Mouse (Mus musculus) olfactory bulb, adult 2 months (tissue): ENCODE measurements around the gene Cacnb1. TPM values are rescaled to one million over a fixed set of nuclear protein-coding genes. Genes with fewer than 3 reads are reported as not detected.
A peak's percentile ranks its signal among the peaks of the same experiment; 100 is the strongest.

Source experiments
- H3K27ac ChIP-seq: fragments of 200-500 bp; 2 replicates; pipeline ENCODE4 v1.5.1; 2012; ENCODE audit warnings: low read depth, low read length; ENCODE audit not compliant: insufficient read depth
- H3K4me1 ChIP-seq: fragments of 200-500 bp; 2 replicates; pipeline ENCODE4 v1.6.1; 2012; ENCODE audit warnings: low read length; ENCODE audit not compliant: control insufficient read depth, insufficient read depth
- H3K4me3 ChIP-seq: fragments of 200-500 bp; 2 replicates; pipeline ENCODE4 v1.5.1; 2012; ENCODE audit warnings: mild to moderate bottlenecking, low read depth, low read length, moderate library complexity; ENCODE audit not compliant: insufficient read depth
- CTCF ChIP-seq: fragments of 200-500 bp; IDR thresholded peaks from 2 replicates; pipeline ENCODE4 v1.5.1; 2012; ENCODE audit warnings: low read depth, mild to moderate bottlenecking, low read length, moderate library complexity; ENCODE audit not compliant: insufficient read depth
- POLR2A ChIP-seq: fragments of 200-500 bp; IDR thresholded peaks from 2 replicates; pipeline ENCODE4 v1.6.1; 2012; ENCODE audit warnings: mild to moderate bottlenecking, low read depth, low read length, moderate library complexity; ENCODE audit not compliant: insufficient read depth
- WGBS: fragments of 180-500 bp; shearing (Covaris S2); methylation state at CpG from one replicate; pipeline ENCODE4 v1.1.7; 2018; 5-methylcytosine and 5-hydroxymethylcytosine counted together
- polyA plus RNA-seq: library from polyadenylated mRNA; stranded (reverse); fragments of >200 nt; gene quantifications from 2 replicates; pipeline ENCODE4 v1.2.4, GENCODE M21; 2012; ENCODE audit warnings: low replicate concordance; ENCODE audit not compliant: missing spikeins, insufficient read depth, insufficient read length

Cacnb1 gene
- polyA plus RNA-seq, 1 experiment = not detected

GRCm38 (mm10) chr11:98005686-98006085 lies 17.1 kb downstream of the Cacnb1 start:
- no peak overlapping the region for H3K27ac ChIP-seq
- peaks cover 43% of the 10 kb centered on the region for H3K4me1 ChIP-seq
- no peak for TF ChIP-seq POLR2A
- TF ChIP-seq CTCF = no peak
- WGBS = 77% methylated on average over 10 of the region's 10 CpGs
- no peak overlapping the region for H3K4me3 ChIP-seq

DNA sequence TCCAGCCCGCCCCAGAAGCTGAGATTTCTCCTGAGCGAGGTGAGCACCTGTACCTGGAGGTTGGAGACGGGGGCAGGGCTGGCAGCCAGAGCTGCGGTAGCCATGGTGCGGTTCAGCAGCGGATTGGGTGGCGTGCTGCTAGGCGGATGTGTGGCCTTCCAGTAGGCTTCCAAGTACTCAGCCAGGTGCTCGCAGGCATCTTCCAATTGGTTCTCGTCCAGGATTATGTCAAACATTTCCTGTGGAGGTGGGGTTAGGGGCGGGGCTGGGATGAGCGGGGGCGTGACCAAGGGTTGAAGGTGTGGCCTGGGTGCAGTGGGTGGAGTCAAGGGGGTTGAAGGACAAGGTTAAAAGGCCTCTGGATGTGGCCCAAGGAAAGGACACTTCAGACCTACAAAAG lies 17.8 kb downstream of the Cacnb1 start:
- Histone ChIP-seq H3K4me3 (no peak overlapping the region), H3K4me1 (peaks cover 49% of the 10 kb centered on the region), H3K27ac (no peak overlapping the region)
- TF ChIP-seq POLR2A (no peak), CTCF (no peak)
- 70% methylated on average over 13 of the region's 13 CpGs for WGBS

DNA sequence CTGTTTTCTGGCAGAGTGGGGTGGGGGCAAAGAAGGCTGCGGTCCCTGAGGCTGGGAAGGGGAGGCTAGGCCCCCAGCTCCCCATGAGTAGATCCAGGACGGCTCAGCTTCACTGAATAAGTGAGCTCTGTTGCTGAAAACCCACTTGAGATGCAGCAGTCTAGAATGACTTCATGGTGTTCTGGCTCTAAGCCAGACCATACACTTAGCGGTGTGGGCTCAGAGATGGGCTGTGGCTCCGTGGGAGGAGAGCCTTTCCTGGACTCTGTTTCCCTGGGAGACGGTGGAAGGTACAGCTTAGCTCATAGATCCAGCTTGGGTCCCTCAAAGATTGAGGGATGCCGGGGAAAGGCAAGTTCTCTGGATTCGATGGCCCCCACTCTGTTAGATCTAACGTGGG lies 18.7 kb downstream of the Cacnb1 start:
- TF ChIP-seq POLR2A = no peak
- no peak for TF ChIP-seq CTCF
- 46% methylated on average over 8 of the region's 8 CpGs for WGBS
- H3K4me3 ChIP-seq = no peak overlapping the region
- peak overlapping the region; percentile 50 for H3K27ac ChIP-seq
- peaks cover 57% of the 10 kb centered on the region for H3K4me1 ChIP-seq

- Histone ChIP-seq H3K27ac (peak overlapping the region; percentile 67), H3K4me1 (peaks cover 63% of the 10 kb centered on the region), H3K4me3 (no peak overlapping the region)
- TF ChIP-seq CTCF = no peak
- WGBS = 30% methylated on average over 17 of the region's 17 CpGs
Measured at GRCm38 (mm10) chr11:98003171-98003671, 19.6 kb downstream of the Cacnb1 start.

GRCm38 (mm10) chr11:98002627-98003026 lies 20.2 kb downstream of the Cacnb1 start:
- TF ChIP-seq CTCF (peak; percentile 88), POLR2A (no peak)
- H3K4me3 ChIP-seq = no peak overlapping the region
- peak overlapping the region; percentile 67; the same call in 1 of the 2 replicates for H3K27ac ChIP-seq
- H3K4me1 ChIP-seq = peaks cover 63% of the 10 kb centered on the region
- WGBS = 21% methylated on average over 12 of the region's 12 CpGs

GRCm38 (mm10) chr11:98001986-98002385 lies 20.8 kb downstream of the Cacnb1 start:
- 70% methylated on average over 6 of the region's 6 CpGs for WGBS

GRCm38 (mm10) chr11:98001351-98001824 lies 21.4 kb downstream of the Cacnb1 start:
- no peak for TF ChIP-seq CTCF
- no peak for TF ChIP-seq POLR2A
- WGBS = 35% methylated on average over 11 of the region's 11 CpGs
- H3K4me3 ChIP-seq = no peak overlapping the region
- no peak overlapping the region for H3K27ac ChIP-seq
- peaks cover 63% of the 10 kb centered on the region for H3K4me1 ChIP-seq

More at GRCm38 (mm10) chr11:98001986-98002385, 20.8 kb downstream of the Cacnb1 start:
- TF ChIP-seq CTCF (no peak), POLR2A (no peak)
- Histone ChIP-seq H3K4me1 (peaks cover 63% of the 10 kb centered on the region), H3K4me3 (no peak overlapping the region), H3K27ac (no peak overlapping the region)

- Histone ChIP-seq H3K4me1 (peaks cover 63% of the 10 kb centered on the region), H3K4me3 (no peak overlapping the region)
- WGBS = 34% methylated on average over 7 of the region's 7 CpGs
Measured at GRCm38 (mm10) chr11:98000378-98001140, 22.3 kb downstream of the Cacnb1 start.

DNA sequence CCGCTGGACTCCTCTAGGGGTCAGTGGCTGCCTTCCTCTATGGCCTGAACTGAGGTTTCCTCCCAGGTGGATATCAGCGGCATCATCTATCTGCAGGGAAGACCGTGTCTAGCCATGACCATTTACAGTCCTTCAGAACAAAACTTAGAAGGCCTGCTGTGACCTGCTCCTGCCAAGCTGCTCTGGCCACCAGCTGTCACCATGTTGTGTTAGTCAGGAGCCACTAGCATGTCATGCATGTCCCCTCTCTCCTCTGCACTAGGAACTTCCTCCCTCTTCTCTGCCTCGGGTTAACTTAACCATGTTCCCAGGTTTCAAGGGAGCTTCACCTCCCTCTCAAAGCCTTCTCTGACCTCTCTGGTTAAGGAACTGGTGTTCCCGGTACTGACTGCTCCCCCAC lies 23.1 kb downstream of the Cacnb1 start:
- TF ChIP-seq CTCF (no peak), POLR2A (no peak)
- WGBS = 45% methylated on average over 5 of the region's 5 CpGs
- H3K4me1 ChIP-seq = peaks cover 61% of the 10 kb centered on the region
- H3K27ac ChIP-seq = no peak overlapping the region
- no peak overlapping the region for H3K4me3 ChIP-seq

More at GRCm38 (mm10) chr11:98000378-98001140, 22.3 kb downstream of the Cacnb1 start:
- TF ChIP-seq POLR2A (no peak), CTCF (no peak)
- H3K27ac ChIP-seq = no peak overlapping the region; the same call in 1 of the 2 replicates
